Mouse (Mus musculus): ENCODE measurements around the gene Orm2. TPM values are rescaled to one million over a fixed set of nuclear protein-coding genes. Genes with fewer than 3 reads are reported as not detected.
A peak's percentile ranks its signal among the peaks of the same experiment; 100 is the strongest.

Gene Orm2
- polyA plus RNA-seq, 1 experiment from 2014 or later = not detected

DNA sequence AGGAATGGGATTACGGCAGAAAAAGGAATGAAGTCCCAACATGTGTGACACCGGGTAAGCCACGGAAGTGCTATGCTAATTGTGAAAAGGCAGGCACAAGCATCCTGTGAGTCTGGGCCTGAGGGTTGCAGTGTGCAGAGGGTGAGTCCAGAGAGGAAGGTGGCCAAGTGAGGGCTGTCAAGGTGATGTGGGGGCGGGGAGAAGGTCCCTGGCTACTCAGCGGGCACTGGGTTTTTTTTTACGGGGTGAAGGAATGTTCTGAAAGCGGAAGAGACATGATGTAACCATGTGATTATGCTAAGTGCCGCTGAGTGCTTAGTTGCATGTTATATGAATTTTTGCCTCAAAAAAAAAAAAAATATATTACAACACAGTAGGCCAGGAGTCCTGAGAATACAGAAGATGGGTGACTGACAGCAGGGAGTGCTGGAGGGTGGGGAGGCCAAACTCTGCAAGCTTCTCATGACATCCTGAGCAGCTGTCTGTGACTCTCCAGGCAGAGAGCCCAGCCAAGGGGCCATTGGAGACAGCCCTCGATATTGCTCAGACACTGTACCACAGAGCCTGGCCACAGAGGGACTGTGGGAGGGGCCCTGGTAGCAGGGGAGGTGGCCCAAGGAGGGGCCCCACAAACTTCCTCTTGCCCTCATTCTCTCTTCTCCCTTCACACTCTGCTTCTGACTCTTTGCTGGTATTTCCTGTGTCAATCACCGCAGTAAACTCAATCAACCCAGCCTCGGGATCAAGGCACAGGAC lies 36.8 kb downstream of the Orm2 start:
- Histone ChIP-seq H3K27me3 (ENCODE audit: control insufficient read depth, insufficient read depth, low read length) (no peaks in the 10 kb centered on the region), H3K36me3 (ENCODE audit: control insufficient read depth, insufficient read depth, low read length) (peaks cover 13% of the 10 kb centered on the region; the same call in 1 of the 2 replicates), H3K4me2 (replicated peaks; ENCODE audit: low read depth, low read length) (no peak overlapping the region), H3K9me3 (ENCODE audit: control insufficient read depth, low read depth, low read length) (no peaks in the 10 kb centered on the region), H3K27ac (ENCODE audit: low read length) (no peak overlapping the region), H3K4me3 (ENCODE audit: low read depth, low read length) (no peak overlapping the region), H3K9ac (replicated peaks; ENCODE audit: low read depth, low read length) (no peak overlapping the region), H3K4me1 (ENCODE audit: control insufficient read depth, insufficient read depth, low read length) (peaks cover 30% of the 10 kb centered on the region)
- no peak for ATAC-seq (ENCODE audit: insufficient number of reproducible peaks, insufficient read depth, low FRiP score, low read depth)
- WGBS = 54% methylated on average over 11 of the region's 11 CpGs

DNA sequence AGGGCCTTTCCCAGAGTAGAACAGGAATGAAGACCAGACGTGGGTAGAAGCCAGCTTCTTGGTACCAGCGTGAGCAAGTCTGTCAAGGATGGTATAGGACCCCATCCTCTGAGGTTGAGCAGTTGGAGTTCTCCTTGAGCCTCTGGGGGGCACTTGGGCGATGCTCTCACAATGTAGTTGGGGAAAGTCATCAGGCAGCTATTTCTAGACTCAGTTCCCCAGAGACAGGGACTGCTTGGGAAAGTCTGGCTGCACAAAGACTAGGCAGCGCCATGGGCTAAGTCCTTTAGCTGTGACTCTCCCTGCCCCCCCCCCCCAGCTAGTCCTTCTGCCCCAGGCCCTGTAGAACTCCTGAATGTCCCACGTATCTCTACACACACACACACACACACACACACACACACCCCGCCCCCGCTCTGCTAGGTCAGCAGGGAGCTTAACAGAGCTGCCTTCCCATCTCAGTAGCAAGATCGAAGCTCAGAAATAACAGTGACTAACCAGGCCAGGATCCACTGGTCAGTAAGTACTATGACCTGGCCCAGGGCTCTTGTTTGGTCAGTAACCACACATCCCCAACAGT lies 37.5 kb downstream of the Orm2 start:
- H3K36me3 ChIP-seq (ENCODE audit: control insufficient read depth, insufficient read depth, low read length) = peaks cover 7% of the 10 kb centered on the region; the same call in 1 of the 2 replicates
- H3K9ac ChIP-seq (replicated peaks; ENCODE audit: low read depth, low read length) = no peak overlapping the region
- H3K4me2 ChIP-seq (replicated peaks; ENCODE audit: low read depth, low read length) = no peak overlapping the region
- H3K4me3 ChIP-seq (ENCODE audit: low read depth, low read length) = no peak overlapping the region
- H3K9me3 ChIP-seq (ENCODE audit: control insufficient read depth, low read depth, low read length) = no peaks in the 10 kb centered on the region
- no peaks in the 10 kb centered on the region for H3K27me3 ChIP-seq (ENCODE audit: control insufficient read depth, insufficient read depth, low read length)
- 73% methylated on average over 8 of the region's 8 CpGs for WGBS
- H3K4me1 ChIP-seq (ENCODE audit: control insufficient read depth, insufficient read depth, low read length) = peaks cover 37% of the 10 kb centered on the region
- H3K27ac ChIP-seq (ENCODE audit: low read length) = no peak overlapping the region
- ATAC-seq (ENCODE audit: insufficient number of reproducible peaks, insufficient read depth, low FRiP score, low read depth) = no peak

DNA sequence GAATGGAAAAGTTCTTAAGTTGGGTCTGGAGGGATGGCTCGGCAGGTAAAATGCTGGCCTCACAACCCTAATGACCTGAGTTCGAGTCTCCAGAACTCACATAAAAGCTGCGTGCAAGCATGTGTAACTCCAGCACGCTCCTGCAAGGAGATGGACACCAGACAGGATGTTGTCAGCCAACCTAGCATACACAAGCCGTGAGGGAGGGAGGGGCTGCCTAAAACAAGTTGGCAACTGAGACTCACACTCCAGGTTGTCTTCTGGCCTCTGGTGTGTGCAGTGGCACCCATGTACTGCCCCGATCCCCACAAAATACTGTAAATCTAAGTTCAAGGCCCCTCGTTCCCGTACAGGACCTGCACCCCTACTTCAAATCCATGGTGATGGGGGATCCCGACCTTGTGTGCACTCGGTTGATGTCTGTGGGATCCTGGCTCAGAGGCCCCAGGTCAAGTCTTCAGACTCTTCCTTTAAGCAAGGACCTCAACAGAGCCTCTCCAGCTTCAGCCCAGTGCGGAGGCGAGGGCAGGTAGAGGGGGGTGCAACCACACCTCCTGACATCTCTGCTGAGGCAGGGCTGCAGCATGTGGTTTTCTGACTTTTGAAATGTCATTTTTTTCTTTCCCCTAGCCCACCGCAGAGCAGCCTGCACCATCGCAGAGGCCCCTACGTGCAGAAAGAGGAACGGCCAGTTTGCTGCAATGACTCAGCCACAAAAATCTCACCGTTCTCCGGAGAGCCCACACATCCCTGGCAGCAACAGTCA lies 38.5 kb downstream of the Orm2 start:
- Histone ChIP-seq H3K9ac (replicated peaks; ENCODE audit: low read depth, low read length) (no peak overlapping the region), H3K9me3 (ENCODE audit: control insufficient read depth, low read depth, low read length) (no peaks in the 10 kb centered on the region), H3K4me2 (replicated peaks; ENCODE audit: low read depth, low read length) (no peak overlapping the region), H3K4me1 (ENCODE audit: control insufficient read depth, insufficient read depth, low read length) (peaks cover 47% of the 10 kb centered on the region), H3K4me3 (ENCODE audit: low read depth, low read length) (no peak overlapping the region), H3K36me3 (ENCODE audit: control insufficient read depth, insufficient read depth, low read length) (no peaks in the 10 kb centered on the region; the same call in 1 of the 2 replicates), H3K27me3 (ENCODE audit: control insufficient read depth, insufficient read depth, low read length) (no peaks in the 10 kb centered on the region), H3K27ac (ENCODE audit: low read length) (no peak overlapping the region)
- WGBS = 84% methylated on average over 18 of the region's 18 CpGs
- ATAC-seq (ENCODE audit: insufficient number of reproducible peaks, insufficient read depth, low FRiP score, low read depth) = no peak

- no peaks in the 10 kb centered on the region; the same call in 1 of the 2 replicates for H3K36me3 ChIP-seq (ENCODE audit: control insufficient read depth, insufficient read depth, low read length)
- 66% methylated on average over 6 of the region's 6 CpGs for WGBS
- peak overlapping the region; percentile 67; the same call in 1 of the 2 replicates for H3K4me2 ChIP-seq (replicated peaks; ENCODE audit: low read depth, low read length)
- peaks cover 47% of the 10 kb centered on the region for H3K4me1 ChIP-seq (ENCODE audit: control insufficient read depth, insufficient read depth, low read length)
- no peak for ATAC-seq (ENCODE audit: insufficient number of reproducible peaks, insufficient read depth, low FRiP score, low read depth)
- no peak overlapping the region for H3K4me3 ChIP-seq (ENCODE audit: low read depth, low read length)
- H3K9ac ChIP-seq (replicated peaks; ENCODE audit: low read depth, low read length) = 0 out of 2 replicates have a peak overlapping the region, but pooled peaks have one; percentile 2
- no peaks in the 10 kb centered on the region for H3K9me3 ChIP-seq (ENCODE audit: control insufficient read depth, low read depth, low read length)
- no peak overlapping the region for H3K27ac ChIP-seq (ENCODE audit: low read length)
- no peaks in the 10 kb centered on the region for H3K27me3 ChIP-seq (ENCODE audit: control insufficient read depth, insufficient read depth, low read length)
Measured at GRCm38 (mm10) chr4:63401620-63402019, 39.4 kb downstream of the Orm2 start.

GRCm38 (mm10) chr4:63402056-63402455 lies 39.8 kb downstream of the Orm2 start:
- 0 out of 2 replicates have a peak overlapping the region, but pooled peaks have one; percentile 2 for H3K9ac ChIP-seq (replicated peaks; ENCODE audit: low read depth, low read length)
- peaks cover 47% of the 10 kb centered on the region for H3K4me1 ChIP-seq (ENCODE audit: control insufficient read depth, insufficient read depth, low read length)

DNA sequence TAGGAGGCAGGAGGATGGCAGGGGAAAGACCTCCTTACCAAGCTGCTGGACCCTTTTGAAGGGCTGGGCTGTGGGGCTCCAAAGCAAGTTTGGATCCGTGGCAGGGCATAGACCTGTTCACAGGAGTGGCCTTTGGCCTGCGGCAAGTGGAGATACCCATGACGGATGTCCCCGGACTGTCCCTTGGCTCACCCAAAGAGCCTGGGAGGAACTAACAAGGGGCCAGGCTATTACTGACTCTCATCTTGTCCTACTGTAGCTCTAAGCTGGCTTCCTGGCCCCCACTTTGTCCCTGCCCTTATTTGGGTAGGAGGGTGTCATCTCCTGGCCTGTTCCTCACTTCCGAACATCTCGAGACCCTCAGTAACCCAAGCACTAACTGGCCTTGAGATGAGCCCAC lies 40.3 kb downstream of the Orm2 start:
- Histone ChIP-seq H3K4me3 (ENCODE audit: low read depth, low read length) (peak overlapping the region; percentile 13), H3K27ac (ENCODE audit: low read length) (peak overlapping the region; percentile 86), H3K4me1 (ENCODE audit: control insufficient read depth, insufficient read depth, low read length) (peaks cover 47% of the 10 kb centered on the region), H3K9me3 (ENCODE audit: control insufficient read depth, low read depth, low read length) (no peaks in the 10 kb centered on the region), H3K9ac (replicated peaks; ENCODE audit: low read depth, low read length) (no peak overlapping the region; the same call in 1 of the 2 replicates), H3K4me2 (replicated peaks; ENCODE audit: low read depth, low read length) (peak overlapping the region; percentile 67), H3K27me3 (ENCODE audit: control insufficient read depth, insufficient read depth, low read length) (no peaks in the 10 kb centered on the region), H3K36me3 (ENCODE audit: control insufficient read depth, insufficient read depth, low read length) (no peaks in the 10 kb centered on the region; the same call in 1 of the 2 replicates)
- 40% methylated on average over 6 of the region's 6 CpGs for whole genome bisulfite sequencing
- no peak for ATAC-seq (ENCODE audit: insufficient number of reproducible peaks, insufficient read depth, low FRiP score, low read depth)

More at GRCm38 (mm10) chr4:63402056-63402455, 39.8 kb downstream of the Orm2 start:
- Histone ChIP-seq H3K27me3 (ENCODE audit: control insufficient read depth, insufficient read depth, low read length) (no peaks in the 10 kb centered on the region), H3K27ac (ENCODE audit: low read length) (peak overlapping the region; percentile 86), H3K9me3 (ENCODE audit: control insufficient read depth, low read depth, low read length) (no peaks in the 10 kb centered on the region), H3K36me3 (ENCODE audit: control insufficient read depth, insufficient read depth, low read length) (no peaks in the 10 kb centered on the region; the same call in 1 of the 2 replicates), H3K4me2 (replicated peaks; ENCODE audit: low read depth, low read length) (peak overlapping the region; percentile 67), H3K4me3 (ENCODE audit: low read depth, low read length) (peak overlapping the region; percentile 13; the same call in 1 of the 2 replicates)
- WGBS = 70% methylated on average over 10 of the region's 10 CpGs
- no peak for ATAC-seq (ENCODE audit: insufficient number of reproducible peaks, insufficient read depth, low FRiP score, low read depth)

GRCm38 (mm10) chr4:63403040-63403959 lies 41.1 kb downstream of the Orm2 start, which contains the start of gene Akna:
Akna (minus strand) TSS chr4:63403354.
- H3K9ac ChIP-seq (replicated peaks; ENCODE audit: low read depth, low read length) = no peak within 1 kb of the TSS; the same call in 1 of the 2 replicates
- no peaks in the 10 kb centered on the region for H3K9me3 ChIP-seq (ENCODE audit: control insufficient read depth, low read depth, low read length)
- H3K4me3 ChIP-seq (ENCODE audit: low read depth, low read length) = peak within 1 kb of the TSS; percentile 13
- H3K27ac ChIP-seq (ENCODE audit: low read length) = peak within 1 kb of the TSS; percentile 86
- WGBS = 5% methylated on average over 17 of the region's 17 CpGs
- peak; percentile 88 for ATAC-seq (ENCODE audit: insufficient number of reproducible peaks, insufficient read depth, low FRiP score, low read depth)
- peaks cover 50% of the 10 kb centered on the region for H3K4me1 ChIP-seq (ENCODE audit: control insufficient read depth, insufficient read depth, low read length)
- no peaks in the 10 kb centered on the region for H3K27me3 ChIP-seq (ENCODE audit: control insufficient read depth, insufficient read depth, low read length)
- H3K4me2 ChIP-seq (replicated peaks; ENCODE audit: low read depth, low read length) = peak within 1 kb of the TSS; percentile 67
- H3K36me3 ChIP-seq (ENCODE audit: control insufficient read depth, insufficient read depth, low read length) = no peaks in the 10 kb centered on the region; the same call in 1 of the 2 replicates

Measured in stomach, embryonic 14.5 days (tissue).